Mouse (Mus musculus) Patski (cell line): Measurements from ENCODE around the gene Rpl36. TPM values are rescaled to one million over a fixed set of nuclear protein-coding genes. Genes with fewer than 3 reads are reported as not detected.
"Not testable (repeated sequence)": the region's sequence is repeated elsewhere in the genome, so short reads cannot be mapped to it uniquely, and the experiment has no call there.

ENCODE experiments used
- ATAC-seq: fragments of 100-300 bp; one replicate; pipeline ENCODE4 v1.8.0; 2021
- CTCF ChIA-PET: fragments of 350-600 bp; sonication (Branson Sonifier 250); formaldehyde crosslinking; loops from one replicate; lab custom pipeline; 2022; ENCODE audit warnings: inconsistent platforms; lab: Charles Lee
- POLR2A ChIA-PET: fragments of 350-600 bp; sonication (Branson Sonifier 250); formaldehyde crosslinking; loops from one replicate; lab custom pipeline; 2022; ENCODE audit warnings: antibody characterized with exemption, inconsistent platforms; lab: Charles Lee
- DNase-seq: peaks from one replicate; pipeline ENCODE4 v3.0.0-alpha.2; 2011; ENCODE audit warnings: low read depth, low spot score
- H3K27me3 ChIP-seq: fragments of 371-371 bp; one replicate; pipeline ENCODE4 v1.5.1; 2021
- CTCF ChIP-seq: fragments of 100-300 bp; IDR thresholded peaks from one replicate; pipeline ENCODE4 v1.5.1; 2021
- in situ Hi-C: fragments of 300-500 bp; cut with MboI; formaldehyde crosslinking; loops from 3 replicates; pipeline ENCODE4 v1.11.1; 2018; ENCODE audit warnings: low pct_unique_long_range_greater_than_20kb, mixed read lengths
- polyA plus RNA-seq: library from polyadenylated mRNA; unstranded; gene quantifications from one replicate; pipeline ENCODE4 v1.2.3, GENCODE M21; 2021

The Rpl36 gene
- polyA plus RNA-seq, 1 experiment from 2014 or later, result 1,365 TPM

DNA sequence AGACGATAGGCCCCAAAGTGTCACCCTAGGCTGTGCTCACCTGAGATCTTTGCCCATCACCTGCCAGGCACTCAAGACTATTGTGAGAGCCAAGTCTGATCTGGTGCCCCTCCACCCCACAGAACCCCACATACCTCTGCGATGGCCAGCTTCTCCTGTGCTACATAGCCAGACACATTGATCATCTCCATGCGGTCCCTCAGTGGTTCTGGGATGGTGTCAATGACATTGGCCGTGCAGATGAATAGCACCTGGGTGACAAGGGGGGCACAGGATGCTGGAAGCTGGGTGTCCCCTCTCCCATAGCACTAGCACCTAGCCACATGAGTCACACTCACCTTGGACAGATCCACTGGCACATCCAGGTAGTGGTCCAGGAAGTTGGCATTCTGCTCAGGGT, 2.6 kb downstream of the Rpl36 start:
- no peak for TF ChIP-seq CTCF
- no peaks in the 10 kb centered on the region for H3K27me3 ChIP-seq
- DNase-seq (no peak), ATAC-seq (no peak)
- ChIA-PET POLR2A (no interaction called here), CTCF (interaction anchor here (1.5 kb wide), 1 partner anchor 9 kb away, joined by 3 read pairs; no protein-coding TSS in a partner anchor)
- in situ Hi-C loops, result no loop called here

DNA sequence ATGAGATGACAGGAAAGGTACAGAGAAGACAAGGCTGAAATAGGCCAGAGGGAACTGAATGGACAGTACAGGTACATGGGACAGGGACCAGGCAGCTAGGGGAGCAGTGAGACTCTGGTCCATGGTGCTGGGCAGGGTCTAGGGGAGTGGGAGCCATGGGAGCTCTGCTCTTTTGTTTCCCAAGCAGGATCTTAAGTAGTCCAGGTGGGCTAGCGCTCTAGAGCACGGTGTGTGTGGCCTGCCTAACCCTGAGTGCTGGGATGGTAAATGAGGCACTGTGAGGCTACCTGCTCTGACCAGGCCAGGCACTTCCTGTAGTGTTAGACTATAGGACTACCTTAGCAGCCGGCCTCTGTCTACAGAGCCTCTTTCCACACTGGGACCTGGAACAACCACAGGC, 3.5 kb downstream of the Rpl36 start:
- ChIA-PET CTCF (no interaction called here), POLR2A (no interaction called here)
- no peak for TF ChIP-seq CTCF
- in situ Hi-C loops, result no loop called here
- ATAC-seq (no peak), DNase-seq (no peak)
- H3K27me3 ChIP-seq, result no peaks in the 10 kb centered on the region

- in situ Hi-C loops, result no loop called here
- DNase-seq (no peak), ATAC-seq (no peak)
- TF ChIP-seq CTCF, result no peak
- ChIA-PET POLR2A (no interaction called here), CTCF (no interaction called here)
- H3K27me3 ChIP-seq, result no peaks in the 10 kb centered on the region
Observed at GRCm38 (mm10) chr17:56617628-56618027, 4.4 kb downstream of the Rpl36 start.

DNA sequence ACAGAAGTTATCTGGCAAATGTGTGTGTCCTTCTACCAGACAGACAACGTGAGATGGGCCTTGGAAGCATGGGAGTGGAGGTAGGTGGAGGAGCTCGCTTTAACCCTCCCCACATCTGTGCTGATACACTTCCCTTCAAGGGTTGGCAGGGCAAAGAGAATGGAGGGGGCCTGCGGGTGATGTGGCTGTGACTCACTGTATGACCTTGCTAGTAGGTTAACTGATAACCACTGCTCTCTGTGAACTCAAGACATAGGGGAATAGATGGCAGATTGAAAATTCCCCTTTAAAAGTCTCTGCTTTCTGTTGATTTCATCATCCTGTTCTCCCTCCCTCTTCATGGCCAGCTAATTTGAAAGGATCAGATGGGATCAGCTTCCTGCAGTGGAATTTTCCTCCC, 12.3 kb downstream of the Rpl36 start:
- no peak for ATAC-seq
- ChIA-PET CTCF (interaction anchor here (0.9 kb wide), 1 partner anchor 13 kb away, joined by 3 read pairs; no protein-coding TSS in a partner anchor), POLR2A (interaction anchor here (0.6 to 1.0 kb wide), 3 partner anchors 31 to 52 kb away, joined by 4 to 7 read pairs (median 4); no protein-coding TSS in a partner anchor)
- H3K27me3 ChIP-seq, result no peaks in the 10 kb centered on the region
- no peak for TF ChIP-seq CTCF
- in situ Hi-C loops, result loop anchor here (5.0 kb wide), 1 partner anchor 42 kb away; no protein-coding TSS in a partner anchor
- DNase-seq, result no peak

DNA sequence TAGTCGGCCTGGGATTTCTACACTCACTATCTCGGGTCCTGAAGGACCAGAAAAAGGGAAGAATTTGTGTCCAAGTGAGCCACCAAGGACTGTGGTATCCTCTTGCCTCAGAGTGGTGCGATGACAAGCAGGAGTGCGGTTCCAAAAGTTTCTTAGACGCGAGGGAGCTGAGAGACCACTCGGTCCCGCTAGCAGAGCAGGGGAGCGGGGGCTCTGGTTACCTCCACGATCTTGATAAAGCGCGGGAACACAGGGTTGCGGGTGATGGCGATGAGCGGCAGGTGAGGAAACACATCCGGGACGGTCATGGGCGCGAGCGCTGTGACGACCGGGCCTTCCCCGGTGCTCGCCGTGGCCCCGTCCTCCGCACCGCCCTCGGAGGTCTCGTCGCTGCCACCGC, 13.0 kb downstream of the Rpl36 start:
- TF ChIP-seq CTCF, result no peak
- no peak for DNase-seq
- peak; percentile 10 for ATAC-seq
- CTCF ChIA-PET, result no interaction called here
- in situ Hi-C loops, result loop anchor here (5.0 kb wide), 1 partner anchor 41 kb away; no protein-coding TSS in a partner anchor
- H3K27me3 ChIP-seq, result no peaks in the 10 kb centered on the region
- POLR2A ChIA-PET, result interaction anchor here (1.0 kb wide), 1 partner anchor 43 kb away, joined by 4 read pairs; no protein-coding TSS in a partner anchor

- peak; percentile 83 for DNase-seq
- CTCF ChIA-PET, result interaction anchor here (1.1 to 1.8 kb wide), 2 partner anchors 29 to 42 kb away, joined by 4 to 9 read pairs; no protein-coding TSS in a partner anchor
- no peaks in the 10 kb centered on the region for H3K27me3 ChIP-seq
- ATAC-seq, result peak; percentile 77
- in situ Hi-C loops, result loop anchor here (5.0 kb wide), 1 partner anchor 40 kb away; no protein-coding TSS in a partner anchor
- POLR2A ChIA-PET, result interaction anchor here (1.2 kb wide), 1 partner anchor 19 kb away, joined by 3 read pairs; no protein-coding TSS in a partner anchor
- no peak for TF ChIP-seq CTCF
Observed at GRCm38 (mm10) chr17:56626754-56627470, 13.7 kb downstream of the Rpl36 start, which contains the start of gene Lonp1. Gene Lonp1, minus strand, starts transcription at chr17:56626887.

GRCm38 (mm10) chr17:56627530-56628277, 14.5 kb downstream of the Rpl36 start, which contains the start of gene Catsperd:
Gene Catsperd, plus strand, starts transcription at chr17:56628143.
- POLR2A ChIA-PET, result interaction anchor here (1.2 kb wide), 1 partner anchor 20 kb away, joined by 3 read pairs; no protein-coding TSS in a partner anchor
- in situ Hi-C loops, result loop anchor here (5.0 kb wide), 1 partner anchor 40 kb away; no protein-coding TSS in a partner anchor
- DNase-seq, result no peak
- no peaks in the 10 kb centered on the region for H3K27me3 ChIP-seq
- CTCF ChIA-PET, result interaction anchor here (1.1 to 1.8 kb wide), 2 partner anchors 28 to 41 kb away, joined by 4 to 9 read pairs; no protein-coding TSS in a partner anchor
- no peak for ATAC-seq
- no peak for TF ChIP-seq CTCF

DNA sequence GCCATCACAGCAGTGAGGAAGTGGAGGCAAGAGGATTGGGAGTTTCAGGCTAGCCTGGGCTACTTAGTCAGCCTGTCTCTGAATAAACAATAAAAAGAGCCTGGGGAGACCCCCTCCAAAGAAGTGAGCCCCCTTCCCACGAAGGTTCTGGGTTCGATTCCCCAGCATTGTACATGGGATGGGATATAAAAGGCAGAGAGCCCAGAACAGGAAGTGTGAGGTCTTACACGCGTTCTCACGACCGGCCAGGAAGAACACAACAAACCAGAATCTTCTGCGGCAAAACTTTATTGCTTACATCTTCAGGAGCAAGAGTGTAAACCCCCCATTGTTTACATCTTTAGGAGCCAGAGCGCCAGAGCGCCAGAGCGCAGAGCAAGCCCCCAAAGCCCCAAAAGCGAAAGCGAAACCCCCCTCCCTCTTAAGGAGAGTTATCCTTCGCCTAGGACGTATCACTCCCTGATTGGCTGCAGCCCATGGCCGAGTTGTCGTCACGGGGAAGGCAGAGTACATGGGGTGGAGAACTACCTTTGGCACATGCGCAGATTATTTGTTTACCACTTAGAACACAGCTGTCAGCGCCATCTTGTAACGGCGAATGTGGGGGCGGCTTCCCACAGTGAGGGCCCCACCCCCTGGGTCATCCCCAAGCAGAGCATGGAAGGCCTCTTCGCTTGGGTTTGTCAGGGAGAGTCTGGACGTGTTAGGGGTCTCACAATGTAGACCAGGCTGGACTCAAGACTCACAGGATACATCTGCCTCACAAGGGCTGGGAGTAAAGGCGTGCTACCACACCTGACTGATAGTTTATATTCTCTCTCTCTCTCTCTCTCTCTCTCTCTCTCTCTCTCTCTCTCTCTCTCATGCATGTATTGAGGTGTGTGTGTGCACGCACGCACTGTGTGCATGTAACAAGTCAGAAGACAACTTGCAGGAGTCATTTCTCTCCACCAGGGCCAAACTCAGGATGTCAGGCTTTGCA, 16.9 kb downstream of the Rpl36 start:
- DNase-seq, ATAC-seq, POLR2A ChIA-PET, CTCF ChIA-PET, H3K27me3 ChIP-seq: not testable (repeated sequence)
- in situ Hi-C loops, result loop anchor here (5.0 kb wide), 1 partner anchor 37 kb away; no protein-coding TSS in a partner anchor

- in situ Hi-C loops, result no loop called here
- ChIA-PET CTCF (no interaction called here), POLR2A (no interaction called here)
- no peak for DNase-seq
- no peak for TF ChIP-seq CTCF
- no peak for ATAC-seq
- no peaks in the 10 kb centered on the region for H3K27me3 ChIP-seq
Observed at GRCm38 (mm10) chr17:56631807-56632206, 18.6 kb downstream of the Rpl36 start.
